Mouse (Mus musculus) midbrain, embryonic 11.5 days (tissue): ENCODE measurements around the gene Ctnna3. TPM values are rescaled to one million over a fixed set of nuclear protein-coding genes. Genes with fewer than 3 reads are reported as not detected.
"Not testable (repeated sequence)": the region's sequence is repeated elsewhere in the genome, so short reads cannot be mapped to it uniquely, and the experiment has no call there.

Source experiments
- ATAC-seq: fragments of 200-750 bp; cut with Nextera tagmentation; 2 replicates; pipeline ENCODE4 v1.8.0; 2017; ENCODE audit warnings: moderate TSS enrichment, moderate library complexity; ENCODE audit not compliant: low FRiP score
- DNase-seq: peaks from one replicate; pipeline ENCODE4 v3.0.0; 2015; ENCODE audit warnings: low spot score; ENCODE audit errors: missing footprints
- H3K27ac ChIP-seq: fragments of 300-500 bp; sonication (generic); 2 replicates; pipeline ENCODE4 v1.5.1; 2014; ENCODE audit warnings: low read depth, low read length
- H3K27me3 ChIP-seq: fragments of 300-500 bp; sonication (generic); 2 replicates; pipeline ENCODE4 v1.6.1; 2014; ENCODE audit warnings: mild to moderate bottlenecking, low read length, moderate library complexity, mixed read lengths; ENCODE audit not compliant: control insufficient read depth, insufficient read depth
- H3K36me3 ChIP-seq: fragments of 300-500 bp; sonication (generic); 2 replicates; pipeline ENCODE4 v1.6.1; 2014; ENCODE audit warnings: mild to moderate bottlenecking, low read length, moderate library complexity, mixed read lengths; ENCODE audit not compliant: control insufficient read depth, insufficient read depth
- H3K4me1 ChIP-seq: fragments of 300-500 bp; sonication (generic); 2 replicates; pipeline ENCODE4 v1.6.1; 2014; ENCODE audit warnings: low read length; ENCODE audit not compliant: control insufficient read depth, insufficient read depth
- H3K4me2 ChIP-seq: fragments of 300-500 bp; sonication (generic); 2 replicates; pipeline ENCODE4 v1.6.1; 2014; ENCODE audit warnings: mild to moderate bottlenecking, moderate library complexity
- H3K4me3 ChIP-seq: fragments of 300-500 bp; sonication (generic); 2 replicates; pipeline ENCODE4 v1.5.1; 2014; ENCODE audit warnings: low read depth, low read length
- H3K9ac ChIP-seq: fragments of 300-500 bp; sonication (generic); 2 replicates; pipeline ENCODE4 v1.6.1; 2014; ENCODE audit warnings: low read length
- H3K9me3 ChIP-seq: fragments of 300-500 bp; sonication (generic); 2 replicates; pipeline ENCODE4 v1.6.1; 2016; ENCODE audit warnings: low read length; ENCODE audit not compliant: control insufficient read depth
- WGBS: fragments of 180-500 bp; shearing (Covaris S2); extraction: QIAGEN DNeasy Blood & Tissue Kit; methylation state at CpG from one replicate; pipeline ENCODE4 v1.1.7; 2014; 5-methylcytosine and 5-hydroxymethylcytosine counted together
- polyA plus RNA-seq: library from polyadenylated mRNA; unstranded; fragments of >200 nt; fragmentation: Nextera tagmentation; extraction: Ambion mirVana; gene quantifications from 2 replicates; pipeline ENCODE4 v1.2.1, GENCODE M21; 2014

Ctnna3 gene
- 0.06 TPM in 1 of 2 replicates, not detected in the other for polyA plus RNA-seq

GRCm38 (mm10) chr10:63429785-63430305 lies at the start of gene Ctnna3:
TSS of gene Ctnna3 (plus strand) at chr10:63430098.
- WGBS, result under 1% methylated on average over 55 of the region's 55 CpGs
- peak; percentile 96 for ATAC-seq

GRCm38 (mm10) chr10:63381498-63382280 lies 48.2 kb upstream of the Ctnna3 start, which contains the start of gene Sirt1:
TSS of gene Sirt1 (minus strand) at chr10:63381704.
- Histone ChIP-seq H3K9me3 (no peaks in the 10 kb centered on the region), H3K27me3 (no peaks in the 10 kb centered on the region; the same call in 1 of the 2 replicates), H3K4me2 (peak within 1 kb of the TSS; percentile 87), H3K27ac (no peak within 1 kb of the TSS), H3K9ac (peak within 1 kb of the TSS; percentile 67), H3K36me3 (no peaks in the 10 kb centered on the region), H3K4me3 (peak within 1 kb of the TSS; percentile 51), H3K4me1 (peaks cover 5% of the 10 kb centered on the region; the same call in 1 of the 2 replicates)
- ATAC-seq, result no peak
- peak; percentile 92 for DNase-seq
- WGBS, result 8% methylated on average over 24 of the region's 24 CpGs

More at GRCm38 (mm10) chr10:63429785-63430305, at the start of gene Ctnna3:
- no peaks in the 10 kb centered on the region for H3K9me3 ChIP-seq
- no peak within 1 kb of the TSS for H3K27ac ChIP-seq
- no peaks in the 10 kb centered on the region for H3K4me1 ChIP-seq
- H3K9ac ChIP-seq, result peak within 1 kb of the TSS; percentile 64
- H3K27me3 ChIP-seq, result no peaks in the 10 kb centered on the region
- peak within 1 kb of the TSS; percentile 64 for H3K4me3 ChIP-seq
- H3K4me2 ChIP-seq, result peak within 1 kb of the TSS; percentile 71
- DNase-seq, result peak; percentile 99
- H3K36me3 ChIP-seq, result no peaks in the 10 kb centered on the region

- peak; percentile 94 for ATAC-seq
- Histone ChIP-seq H3K9ac (peak within 1 kb of the TSS; percentile 67), H3K9me3 (no peaks in the 10 kb centered on the region), H3K4me2 (peak within 1 kb of the TSS; percentile 87), H3K27ac (no peak within 1 kb of the TSS), H3K36me3 (no peaks in the 10 kb centered on the region), H3K4me3 (peak within 1 kb of the TSS; percentile 51), H3K27me3 (no peaks in the 10 kb centered on the region; the same call in 1 of the 2 replicates), H3K4me1 (peaks cover 5% of the 10 kb centered on the region; the same call in 1 of the 2 replicates)
- DNase-seq, result peak; percentile 98
- under 1% methylated on average over 28 of the region's 28 CpGs for whole genome bisulfite sequencing
These were observed 47.3 kb upstream of the Ctnna3 start, which contains the start of gene Dnajc12 for GRCm38 (mm10) chr10:63382372-63383279. TSS of gene Dnajc12 (plus strand) at chr10:63382443.

- WGBS, result 37% methylated on average over 5 of the region's 5 CpGs
- Histone ChIP-seq H3K4me2 (peak overlapping the region; percentile 69; the same call in 1 of the 2 replicates), H3K4me3 (peak overlapping the region; percentile 56; the same call in 1 of the 2 replicates), H3K9ac (peak overlapping the region; percentile 24; the same call in 1 of the 2 replicates)
- not testable (repeated sequence) for ATAC-seq, H3K27ac ChIP-seq, H3K4me1 ChIP-seq, H3K9me3 ChIP-seq, H3K36me3 ChIP-seq, H3K27me3 ChIP-seq, DNase-seq
These were observed 44.0 kb upstream of the Ctnna3 start for GRCm38 (mm10) chr10:63385897-63386296.

- peak; percentile 80 for ATAC-seq
- no peaks in the 10 kb centered on the region; the same call in 1 of the 2 replicates for H3K27me3 ChIP-seq
- under 1% methylated on average over 19 of the region's 19 CpGs for WGBS
- H3K4me2 ChIP-seq, result peak overlapping the region; percentile 69
- H3K36me3 ChIP-seq, result no peaks in the 10 kb centered on the region
- H3K4me1 ChIP-seq, result peaks cover 5% of the 10 kb centered on the region; the same call in 1 of the 2 replicates
- peak overlapping the region; percentile 56 for H3K4me3 ChIP-seq
- DNase-seq, result peak; percentile 96
- H3K9ac ChIP-seq, result peak overlapping the region; percentile 57
- no peaks in the 10 kb centered on the region for H3K9me3 ChIP-seq
- no peak overlapping the region for H3K27ac ChIP-seq
These were observed 43.5 kb upstream of the Ctnna3 start for GRCm38 (mm10) chr10:63386444-63386843.

- Histone ChIP-seq H3K27ac (no peak overlapping the region), H3K9me3 (no peaks in the 10 kb centered on the region), H3K27me3 (no peaks in the 10 kb centered on the region), H3K4me2 (peak overlapping the region; percentile 69), H3K36me3 (no peaks in the 10 kb centered on the region), H3K4me3 (peak overlapping the region; percentile 56), H3K4me1 (peaks cover under 1% of the 10 kb centered on the region; the same call in 1 of the 2 replicates), H3K9ac (peak overlapping the region; percentile 57)
- WGBS, result 4% methylated on average over 10 of the region's 10 CpGs
- ATAC-seq, result no peak; the same call in 1 of the 2 replicates
- peak; percentile 77 for DNase-seq
These were observed 42.9 kb upstream of the Ctnna3 start for GRCm38 (mm10) chr10:63386991-63387390.

GRCm38 (mm10) chr10:63388948-63389347 lies 41.0 kb upstream of the Ctnna3 start:
- Histone ChIP-seq H3K36me3 (no peaks in the 10 kb centered on the region), H3K9ac (no peak overlapping the region), H3K4me1 (no peaks in the 10 kb centered on the region), H3K9me3 (no peaks in the 10 kb centered on the region), H3K4me3 (no peak overlapping the region), H3K27me3 (no peaks in the 10 kb centered on the region), H3K4me2 (no peak overlapping the region), H3K27ac (no peak overlapping the region)
- 61% methylated on average over 4 of the region's 4 CpGs for WGBS
- no peak for ATAC-seq
- peak; percentile 51 for DNase-seq

GRCm38 (mm10) chr10:63396963-63397362 lies 32.9 kb upstream of the Ctnna3 start:
- 92% methylated on average over 10 of the region's 10 CpGs for WGBS
- no peak overlapping the region for H3K9ac ChIP-seq
- no peak overlapping the region for H3K27ac ChIP-seq
- H3K9me3 ChIP-seq, result no peaks in the 10 kb centered on the region
- H3K36me3 ChIP-seq, result no peaks in the 10 kb centered on the region
- no peaks in the 10 kb centered on the region for H3K27me3 ChIP-seq
- ATAC-seq, result no peak
- no peak for DNase-seq
- H3K4me3 ChIP-seq, result no peak overlapping the region
- no peaks in the 10 kb centered on the region for H3K4me1 ChIP-seq
- no peak overlapping the region for H3K4me2 ChIP-seq
